In genomic region chr7:71469951-71470350, GRCm38 (mm10) we compare ENCODE assay signal across 19 mouse cellular contexts.
DNase-seq lines count a peak whose midpoint lies in the region; ATAC-seq lines count a peak whose summit lies in the region.
"Had no signal": no experiment of that assay in that cellular context is flagged by ENCODE, and none has a peak within 500 bp of the region (broad histone marks: within the 10 kb centered on the region; RNA-seq: fewer than 3 reads in every experiment).

No protein-coding gene starts in this region.

- H3K27ac ChIP-seq in heart, embryonic 10.5 days = peak overlapping the region; percentile 47; the same call in 1 of the 2 replicates
- H3K27ac ChIP-seq in heart, embryonic 11.5 days (ENCODE audit: low read depth, low read length) = no peak overlapping the region
- peak overlapping the region; percentile 96 for H3K27ac ChIP-seq in kidney, embryonic 16.5 days (ENCODE audit: low read length)
- no peak overlapping the region for H3K27ac ChIP-seq in hindbrain, embryonic 11.5 days (ENCODE audit: low read depth, low read length)
- H3K27ac ChIP-seq: embryonic facial prominence, embryonic 10.5 days; forebrain, embryonic 13.5 days; gastrocnemius, adult 2 months; hindbrain, embryonic 13.5 days; hindbrain, postnatal 0 days had no signal

- no peak overlapping the region for H3K4me2 ChIP-seq in heart, embryonic 11.5 days
- H3K4me2 ChIP-seq in kidney, embryonic 16.5 days (replicated peaks; ENCODE audit: low read depth, low read length) = no peak overlapping the region
- H3K4me2 ChIP-seq in hindbrain, embryonic 11.5 days (replicated peaks; ENCODE audit: low read depth, low read length) = no peak overlapping the region
- H3K4me2 ChIP-seq: forebrain, embryonic 13.5 days; hindbrain, embryonic 13.5 days had no signal

- peaks cover 49% of the 10 kb centered on the region for H3K4me1 ChIP-seq in heart, embryonic 10.5 days
- peaks cover 16% of the 10 kb centered on the region for H3K4me1 ChIP-seq in heart, embryonic 11.5 days (ENCODE audit: control insufficient read depth, insufficient read depth, low read length)
- peaks cover 42% of the 10 kb centered on the region for H3K4me1 ChIP-seq in kidney, embryonic 16.5 days (ENCODE audit: insufficient read depth, low read length)
- no peaks in the 10 kb centered on the region for H3K4me1 ChIP-seq in hindbrain, embryonic 11.5 days (replicated peaks; ENCODE audit: control insufficient read depth, insufficient read depth, low read length)
- H3K4me1 ChIP-seq: forebrain, embryonic 13.5 days had no signal

- H3K27me3 ChIP-seq in heart, embryonic 10.5 days (ENCODE audit: insufficient read depth, poor library complexity, severe bottlenecking) = no peaks in the 10 kb centered on the region
- H3K27me3 ChIP-seq in heart, embryonic 11.5 days (ENCODE audit: control insufficient read depth, insufficient read depth, low read length) = no peaks in the 10 kb centered on the region
- no peaks in the 10 kb centered on the region for H3K27me3 ChIP-seq in kidney, embryonic 16.5 days (ENCODE audit: insufficient read depth, low read length)
- H3K27me3 ChIP-seq in hindbrain, embryonic 11.5 days (ENCODE audit: control insufficient read depth, insufficient read depth, low read length) = no peaks in the 10 kb centered on the region
- H3K27me3 ChIP-seq: forebrain, embryonic 13.5 days; hindbrain, embryonic 13.5 days had no signal

- no peaks in the 10 kb centered on the region for H3K36me3 ChIP-seq in heart, embryonic 10.5 days
- no peaks in the 10 kb centered on the region for H3K36me3 ChIP-seq in heart, embryonic 11.5 days (ENCODE audit: control insufficient read depth, insufficient read depth, low read length)
- no peaks in the 10 kb centered on the region for H3K36me3 ChIP-seq in kidney, embryonic 16.5 days (ENCODE audit: insufficient read depth, low read length)
- H3K36me3 ChIP-seq in hindbrain, embryonic 11.5 days (ENCODE audit: control insufficient read depth, insufficient read depth, low read length) = no peaks in the 10 kb centered on the region
- H3K36me3 ChIP-seq: embryonic facial prominence, embryonic 10.5 days; hindbrain, embryonic 13.5 days had no signal

- 75% methylated on average over 4 of the region's 4 CpGs for WGBS in heart, embryonic 10.5 days
- 66% methylated on average over 4 of the region's 4 CpGs for WGBS in heart, embryonic 11.5 days (ENCODE audit: insufficient replicate concordance)
- WGBS in kidney, embryonic 16.5 days = 81% methylated on average over 4 of the region's 4 CpGs
- WGBS in hindbrain, embryonic 11.5 days = 85% methylated on average over 4 of the region's 4 CpGs

- DNase-seq in heart, embryonic 10.5 days (ENCODE audit: low spot score) = no peak
- DNase-seq in kidney, adult 9 months = no peak
- DNase-seq in ovary, postnatal 36 days (ENCODE audit: low spot score) = peak; percentile 18
- no peak for DNase-seq in ovary, postnatal 14 days (ENCODE audit: low spot score)
- DNase-seq in adrenal gland, postnatal 36 days = peak; percentile 27 to 45
- DNase-seq in hindbrain, embryonic 11.5 days (ENCODE audit: low spot score) = no peak
- DNase-seq: cerebellum, adult 2 months; cerebellum, postnatal 10 days; forebrain, postnatal 0 days; gastrocnemius, adult 2 months; gastrocnemius, postnatal 25 days; heart, postnatal 10 days; heart, postnatal 4 days had no signal

- H3K9me3 ChIP-seq in heart, embryonic 10.5 days = no peaks in the 10 kb centered on the region
- no peaks in the 10 kb centered on the region for H3K9me3 ChIP-seq in heart, embryonic 11.5 days (replicated peaks; ENCODE audit: control insufficient read depth, low read length)
- H3K9me3 ChIP-seq in kidney, embryonic 16.5 days (ENCODE audit: low read length) = no peaks in the 10 kb centered on the region
- H3K9me3 ChIP-seq in hindbrain, embryonic 11.5 days (ENCODE audit: control insufficient read depth, low read length) = no peaks in the 10 kb centered on the region
- H3K9me3 ChIP-seq: embryonic facial prominence, embryonic 10.5 days; forebrain, embryonic 13.5 days; hindbrain, embryonic 13.5 days had no signal

- no peak overlapping the region for H3K4me3 ChIP-seq in heart, embryonic 10.5 days
- no peak overlapping the region for H3K4me3 ChIP-seq in heart, embryonic 11.5 days (ENCODE audit: low read depth, low read length)
- no peak overlapping the region for H3K4me3 ChIP-seq in kidney, embryonic 16.5 days (ENCODE audit: low read length)
- H3K4me3 ChIP-seq in hindbrain, embryonic 11.5 days (ENCODE audit: low read depth, low read length) = no peak overlapping the region
- H3K4me3 ChIP-seq: embryonic facial prominence, embryonic 10.5 days; forebrain, embryonic 13.5 days; gastrocnemius, adult 2 months; hindbrain, embryonic 13.5 days had no signal

- no peak overlapping the region for H3K9ac ChIP-seq in heart, embryonic 11.5 days (ENCODE audit: low read depth, low read length)
- no peak overlapping the region for H3K9ac ChIP-seq in kidney, embryonic 16.5 days (replicated peaks; ENCODE audit: low read length)
- no peak overlapping the region for H3K9ac ChIP-seq in hindbrain, embryonic 11.5 days (ENCODE audit: low read depth, low read length)
- H3K9ac ChIP-seq: forebrain, embryonic 13.5 days; forebrain, postnatal 0 days; hindbrain, embryonic 13.5 days had no signal

- ATAC-seq in heart, embryonic 11.5 days (replicated peaks; ENCODE audit: insufficient number of reproducible peaks, low FRiP score, low TSS enrichment) = no peak
- no peak for ATAC-seq in kidney, embryonic 16.5 days (ENCODE audit: low FRiP score, low TSS enrichment)
- no peak for ATAC-seq in hindbrain, embryonic 11.5 days (ENCODE audit: low FRiP score)
- ATAC-seq: forebrain, embryonic 13.5 days; forebrain, postnatal 0 days; hindbrain, postnatal 0 days had no signal

Comparison
In these comparisons a context has a peak if more than half of its experiments do, and no peak if none do; other contexts are left out.
1. DNase-seq: peak in ovary, postnatal 36 days (single experiment) and adrenal gland, postnatal 36 days (2 of 2); none in heart, embryonic 10.5 days (single experiment), kidney, adult 9 months (single experiment), ovary, postnatal 14 days (single experiment) and hindbrain, embryonic 11.5 days (single experiment).
2. H3K27ac ChIP-seq: peak in heart, embryonic 10.5 days (single experiment) and kidney, embryonic 16.5 days (single experiment); none in heart, embryonic 11.5 days (single experiment) and hindbrain, embryonic 11.5 days (single experiment).